Mouse (Mus musculus) bone marrow macrophage, adult 2 months (primary cell): ENCODE measurements around the gene Zbtb45. TPM values are rescaled to one million over a fixed set of nuclear protein-coding genes. Genes with fewer than 3 reads are reported as not detected.

Experiments used
- H3K27ac ChIP-seq: 2 replicates; pipeline ENCODE4 v1.5.1; 2012; ENCODE audit warnings: low read depth, low read length; ENCODE audit not compliant: insufficient read depth
- H3K4me1 ChIP-seq: 2 replicates; pipeline ENCODE4 v1.6.1; 2012; ENCODE audit warnings: low read length; ENCODE audit not compliant: control insufficient read depth, insufficient read depth
- H3K4me3 ChIP-seq: 2 replicates; pipeline ENCODE4 v1.5.1; 2012; ENCODE audit warnings: mild to moderate bottlenecking, low read length, moderate library complexity; ENCODE audit not compliant: insufficient read depth
- CTCF ChIP-seq: IDR thresholded peaks from 2 replicates; pipeline ENCODE4 v1.5.1; 2012; ENCODE audit warnings: low read depth, mild to moderate bottlenecking, low read length, moderate library complexity
- POLR2A ChIP-seq: IDR thresholded peaks from 2 replicates; pipeline ENCODE4 v1.6.1; 2012; ENCODE audit warnings: mild to moderate bottlenecking, low read depth, low read length, borderline replicate concordance
- polyA plus RNA-seq: library from polyadenylated mRNA; stranded (reverse); fragments of >200 nt; gene quantifications from 2 replicates; pipeline ENCODE4 v1.2.4, GENCODE M21; 2012; ENCODE audit not compliant: missing spikeins, insufficient read depth, insufficient read length

The Zbtb45 gene
- polyA plus RNA-seq: 15.6 and 17.3 TPM in 2 replicates

DNA sequence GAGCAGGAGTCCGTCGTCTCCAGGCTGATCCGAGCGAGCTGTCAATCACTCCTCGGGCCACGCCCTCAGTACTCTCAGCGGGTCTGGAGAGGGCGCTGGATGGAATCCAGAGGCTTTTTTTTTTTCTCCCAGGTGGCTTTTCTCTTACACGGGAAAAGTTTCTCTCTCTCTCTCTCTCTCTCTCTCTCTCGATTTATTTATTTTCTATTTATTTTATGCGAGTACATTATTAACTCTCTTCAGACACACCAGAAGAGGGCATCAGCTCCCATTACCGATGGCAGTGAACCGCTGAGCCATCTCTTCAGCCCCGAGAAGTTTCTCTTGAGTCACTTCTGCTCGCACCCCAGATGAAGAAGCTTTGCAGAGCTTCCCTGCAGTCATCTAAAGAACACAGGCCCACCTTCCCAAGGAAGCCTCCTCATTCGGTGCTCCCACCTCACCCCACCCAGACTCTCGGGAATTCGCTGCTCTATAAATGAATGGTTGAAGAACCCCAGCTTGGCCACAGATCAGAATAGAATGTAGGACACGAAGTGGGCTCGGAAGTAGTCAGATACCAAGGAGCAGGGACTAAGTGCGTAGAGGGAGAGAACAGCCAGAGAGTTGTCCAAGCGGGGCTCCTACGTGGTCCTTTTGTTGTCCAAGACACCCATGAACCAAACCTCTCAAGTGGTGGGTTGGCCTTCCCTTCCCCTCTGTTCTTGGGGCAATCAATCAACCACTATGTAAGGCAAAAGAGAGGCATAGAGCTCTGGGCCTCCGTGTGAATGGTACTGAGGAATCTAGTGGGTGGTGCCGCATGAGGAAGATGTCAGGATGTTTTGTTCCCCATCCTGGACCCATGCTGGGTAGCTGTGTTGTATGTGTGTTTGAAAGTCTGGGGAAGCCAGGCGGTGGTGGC lies at the start of gene Zbtb45:
Gene Zbtb45 (minus strand): TSS at position 30 of the 904 bp plus-strand sequence.
- Histone ChIP-seq H3K27ac (peak within 1 kb of the TSS; percentile 88), H3K4me3 (peak within 1 kb of the TSS; percentile 94), H3K4me1 (peaks cover 11% of the 10 kb centered on the region)
- TF ChIP-seq POLR2A (no peak), CTCF (no peak)

DNA sequence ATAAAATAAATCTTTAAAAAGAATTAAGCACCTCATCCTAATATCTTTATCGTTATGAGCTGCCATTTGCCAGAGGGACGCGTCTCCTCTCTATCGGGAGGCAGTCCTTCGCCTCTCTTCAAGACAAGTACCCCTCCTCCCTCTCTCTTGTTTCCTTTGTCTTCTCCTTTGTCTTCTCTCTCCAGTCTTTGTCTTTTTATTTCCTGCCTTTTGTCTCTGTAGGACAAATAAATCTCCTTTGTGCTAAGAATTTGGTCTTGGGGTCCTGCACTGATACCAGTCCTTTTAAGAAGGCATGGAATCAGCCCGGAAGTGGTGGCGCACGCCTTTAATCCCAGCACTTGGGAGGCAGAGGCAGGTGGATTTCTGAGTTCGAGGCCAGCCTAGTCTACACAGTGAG lies 49.7 kb upstream of the Zbtb45 start:
- Histone ChIP-seq H3K27ac (no peak overlapping the region), H3K4me3 (no peak overlapping the region), H3K4me1 (no peaks in the 10 kb centered on the region; the same call in 1 of the 2 replicates)
- no peak for TF ChIP-seq POLR2A
- no peak for TF ChIP-seq CTCF

DNA sequence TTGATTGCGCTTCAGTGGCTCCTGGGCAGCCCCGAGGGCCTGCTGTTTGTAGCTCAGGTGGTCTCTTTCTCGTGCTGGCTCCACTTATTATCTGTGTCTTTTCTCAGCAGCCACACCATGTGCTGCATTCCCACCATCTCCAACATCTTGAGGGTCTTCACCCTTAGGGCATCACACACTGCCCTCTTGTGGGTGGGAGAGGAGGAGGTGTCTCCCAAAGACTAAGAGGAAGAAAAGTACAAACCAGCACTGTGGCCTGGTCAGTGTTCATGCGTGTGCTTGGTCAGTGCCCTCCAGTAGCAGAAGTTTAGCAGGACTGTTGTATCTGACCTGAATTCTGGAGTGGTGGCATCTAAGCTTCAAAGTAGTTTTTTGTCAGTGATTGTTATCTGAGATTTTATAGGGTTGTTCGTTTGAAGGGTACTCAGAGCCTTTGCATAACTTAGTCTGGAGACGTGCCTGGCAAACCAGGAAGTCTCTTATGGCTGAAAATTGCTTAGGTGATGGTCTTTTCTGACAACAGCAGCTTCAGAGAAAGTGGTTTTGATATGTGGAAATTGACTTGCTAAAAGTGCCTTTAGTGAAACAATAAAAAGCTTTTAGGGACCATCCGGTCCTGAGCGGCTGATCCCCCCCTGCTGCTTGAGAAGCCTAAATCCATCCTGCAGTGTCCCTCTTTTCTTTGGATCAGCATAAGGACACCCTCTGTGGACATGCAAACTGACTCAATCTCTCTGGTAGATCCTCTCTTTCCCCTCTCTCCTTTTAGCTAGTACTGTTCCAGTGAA lies 47.3 kb upstream of the Zbtb45 start:
- Histone ChIP-seq H3K4me3 (no peak overlapping the region), H3K4me1 (peaks cover 5% of the 10 kb centered on the region), H3K27ac (no peak overlapping the region)
- TF ChIP-seq POLR2A (no peak), CTCF (no peak)

DNA sequence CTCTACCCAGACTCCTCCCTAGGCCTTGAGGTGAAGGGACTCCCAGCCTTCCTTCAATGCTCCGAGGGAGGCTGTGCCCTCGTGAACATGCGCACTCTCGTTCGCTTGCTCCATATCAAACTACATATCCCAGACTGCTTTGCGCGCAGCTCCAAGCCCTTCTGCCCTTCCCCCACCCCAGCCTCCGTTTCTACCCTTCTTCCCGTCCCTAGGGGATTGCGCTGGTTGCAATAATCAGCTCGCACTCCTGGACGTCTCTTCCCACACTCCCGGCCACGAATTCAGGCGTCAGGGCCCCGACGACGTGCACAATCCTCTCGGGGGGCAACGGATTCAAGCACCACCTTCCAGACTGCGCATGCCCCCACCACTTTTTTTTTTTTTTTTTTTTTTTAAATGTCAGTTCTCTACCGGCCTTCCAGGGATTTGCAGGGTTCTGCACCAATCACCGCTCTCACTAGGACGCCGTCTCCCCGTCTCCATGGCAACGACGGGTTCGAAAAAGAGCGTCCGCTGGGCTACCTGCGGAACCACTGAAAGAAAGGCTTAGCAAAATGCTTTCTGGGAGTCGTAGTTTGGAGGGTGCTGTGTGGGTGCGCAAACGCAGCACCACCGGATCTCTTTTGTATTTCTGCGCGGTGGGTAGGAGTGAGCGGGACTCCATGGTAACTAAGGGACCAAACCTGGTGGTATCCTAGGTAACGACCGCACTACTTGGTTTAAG lies 44.6 kb upstream of the Zbtb45 start, which contains the start of gene Mzf1:
Gene Mzf1 (minus strand): TSS at position 478 of the 724 bp plus-strand sequence.
- H3K4me1 ChIP-seq: peaks cover 5% of the 10 kb centered on the region
- TF ChIP-seq POLR2A: no peak
- TF ChIP-seq CTCF: no peak
- H3K27ac ChIP-seq: peak within 1 kb of the TSS; percentile 79
- H3K4me3 ChIP-seq: peak within 1 kb of the TSS; percentile 93

DNA sequence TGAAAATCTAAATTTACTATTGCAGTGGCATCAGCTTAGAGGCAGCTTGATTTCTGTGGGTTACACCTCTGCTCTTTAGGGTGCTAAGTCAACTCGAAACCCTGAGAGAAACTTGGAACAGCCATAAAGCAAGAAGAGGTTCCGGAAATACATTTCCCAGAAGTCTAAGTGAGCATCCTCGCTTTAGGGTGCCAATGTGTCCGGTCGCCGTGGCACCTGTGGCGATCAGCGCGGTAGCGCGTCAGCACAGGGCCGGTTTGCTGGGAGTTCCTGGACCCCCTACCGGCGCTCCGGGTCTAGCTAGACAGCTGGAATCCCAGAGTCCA lies 44.1 kb upstream of the Zbtb45 start:
- 0 out of 2 replicates have a peak, but pooled peaks have one; percentile 67 for TF ChIP-seq POLR2A
- TF ChIP-seq CTCF: no peak
- peaks cover 5% of the 10 kb centered on the region for H3K4me1 ChIP-seq
- no peak overlapping the region for H3K27ac ChIP-seq
- H3K4me3 ChIP-seq: peak overlapping the region; percentile 93

DNA sequence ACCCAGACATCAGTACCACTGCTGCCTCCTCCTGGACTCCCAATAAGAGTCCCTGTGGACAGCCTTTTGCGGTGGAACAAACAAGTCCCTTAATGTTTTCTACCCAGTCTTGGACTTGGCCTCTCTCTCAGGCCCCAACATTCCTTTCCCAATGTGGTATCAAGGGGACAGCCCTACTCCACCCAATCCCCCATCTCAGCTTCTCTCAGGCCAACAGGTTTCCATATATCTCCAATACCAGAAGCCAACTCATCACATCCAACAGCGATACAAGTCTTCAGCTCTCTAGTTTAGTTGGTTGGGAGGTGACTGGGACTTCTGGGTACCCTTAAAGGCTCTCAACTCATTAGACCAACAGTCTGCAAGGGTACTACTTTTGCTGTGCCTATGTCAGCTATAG lies 43.7 kb upstream of the Zbtb45 start:
- Histone ChIP-seq H3K4me1 (peaks cover 5% of the 10 kb centered on the region), H3K4me3 (peak overlapping the region; percentile 93; the same call in 1 of the 2 replicates), H3K27ac (no peak overlapping the region)
- no peak for TF ChIP-seq CTCF
- no peak for TF ChIP-seq POLR2A

DNA sequence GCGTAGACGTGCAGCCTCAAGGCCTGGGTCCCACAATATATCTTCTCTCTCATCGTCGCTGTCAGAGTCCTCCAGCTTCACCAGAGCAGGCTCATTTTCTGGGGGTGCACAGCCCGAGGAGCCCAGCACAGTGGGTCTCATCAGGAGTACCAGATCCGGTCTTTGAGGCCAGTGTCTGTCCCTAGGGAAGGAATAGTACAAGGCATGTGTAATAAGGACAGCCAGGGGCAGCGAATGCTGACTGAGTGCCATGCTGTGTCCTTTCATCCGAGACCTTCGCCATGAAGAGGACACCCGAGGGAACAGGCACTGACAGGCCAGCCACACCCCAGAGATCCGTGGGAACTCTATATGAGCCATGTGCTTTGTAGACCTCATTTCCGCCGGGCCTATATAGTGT lies 43.2 kb upstream of the Zbtb45 start:
- H3K27ac ChIP-seq: no peak overlapping the region
- no peak for TF ChIP-seq POLR2A
- no peak for TF ChIP-seq CTCF
- no peak overlapping the region for H3K4me3 ChIP-seq
- peaks cover 5% of the 10 kb centered on the region for H3K4me1 ChIP-seq

DNA sequence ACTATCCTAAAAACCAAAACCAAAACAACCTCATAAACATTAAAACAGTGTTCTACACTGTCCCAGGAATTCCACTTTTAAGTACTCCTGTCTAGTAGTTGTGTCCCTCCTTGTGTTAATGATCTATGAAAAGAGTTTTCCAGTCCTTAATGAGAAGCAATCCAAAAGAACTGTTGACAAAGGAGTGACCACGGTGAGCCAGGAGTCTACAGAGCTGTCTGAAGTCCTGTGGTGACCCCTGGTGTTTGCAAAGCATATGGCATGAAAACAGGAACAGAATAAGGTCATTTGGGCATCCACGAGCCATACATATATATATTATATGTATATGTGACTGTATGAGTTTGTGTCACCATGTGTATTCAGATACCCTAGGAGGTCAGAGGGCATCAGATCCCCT lies 36.2 kb upstream of the Zbtb45 start:
- Histone ChIP-seq H3K4me1 (no peaks in the 10 kb centered on the region), H3K4me3 (no peak overlapping the region), H3K27ac (no peak overlapping the region)
- peak; percentile 23; the same call in 1 of the 2 replicates for TF ChIP-seq CTCF
- TF ChIP-seq POLR2A: no peak

DNA sequence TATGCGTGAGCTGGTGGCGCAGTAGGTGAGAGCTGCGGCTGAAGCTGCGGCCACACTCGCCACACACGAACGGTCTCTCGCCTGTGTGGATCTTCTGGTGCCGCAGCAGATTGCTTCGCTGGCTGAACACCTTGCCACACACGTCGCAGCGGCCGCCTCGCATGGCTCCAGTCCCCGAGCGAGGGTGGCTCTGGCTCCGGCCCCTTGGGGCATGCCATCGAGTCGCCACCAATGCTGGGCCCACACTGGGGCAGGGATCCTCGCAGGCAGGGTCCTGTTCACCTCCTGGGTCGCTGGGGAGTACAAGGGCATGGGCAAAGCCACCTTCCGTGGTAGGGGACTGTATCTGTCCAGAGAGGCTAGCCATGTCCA lies 34.4 kb upstream of the Zbtb45 start:
- Histone ChIP-seq H3K4me1 (peaks cover 13% of the 10 kb centered on the region), H3K4me3 (peak overlapping the region; percentile 24; the same call in 1 of the 2 replicates), H3K27ac (no peak overlapping the region)
- TF ChIP-seq POLR2A (no peak), CTCF (no peak)
